Mouse (Mus musculus) CH12.LX (cell line): ENCODE results near the gene Lmo1. TPM values are rescaled to one million over a fixed set of nuclear protein-coding genes. Genes with fewer than 3 reads are reported as not detected.

ENCODE experiments used
- DNase-seq: peaks from one replicate; pipeline ENCODE4 v3.0.0-alpha.2; 2013; ENCODE audit errors: extremely low read depth
- H3K27ac ChIP-seq: 2 replicates; pipeline ENCODE4 v1.5.1; 2012; ENCODE audit warnings: low read depth, mild to moderate bottlenecking, control low read depth, moderate library complexity; ENCODE audit not compliant: insufficient read depth
- H3K27me3 ChIP-seq: replicated peaks from 2 replicates; pipeline ENCODE3; 2012; ENCODE audit warnings: inconsistent platforms
- H3K36me3 ChIP-seq, 2 experiments: replicated peaks in 1 of 2; 2 replicates each; pipeline versions ENCODE3 to v1.6.1; 2012; ENCODE audit warnings: inconsistent platforms in 1 of 2, low read length in 1 of 2, mild to moderate bottlenecking in 1 of 2, mixed read lengths in 1 of 2, moderate library complexity in 1 of 2; ENCODE audit not compliant: control insufficient read depth in 1 of 2, insufficient read depth in 1 of 2
- H3K4me1 ChIP-seq, 2 experiments: 2 replicates each; pipeline ENCODE4 v1.6.1; 2012; ENCODE audit warnings: inconsistent platforms in 1 of 2, moderate library complexity in 1 of 2; ENCODE audit not compliant: insufficient read depth in 2 of 2, control insufficient read depth in 1 of 2
- H3K4me2 ChIP-seq: 2 replicates; pipeline ENCODE4 v1.6.1; 2012; ENCODE audit warnings: low read depth, mild to moderate bottlenecking, control low read depth; ENCODE audit not compliant: poor library complexity, insufficient read depth, severe bottlenecking
- H3K4me3 ChIP-seq, 3 experiments: fragments of 150-350 bp in 1 of 3; sonication (generic) in 1 of 3; replicated peaks in 1 of 3; 2 replicates each; pipeline versions ENCODE3 to v1.5.1; 2011 to 2012; ENCODE audit warnings: low read depth in 2 of 3, low read length in 2 of 3, mild to moderate bottlenecking in 2 of 3, moderate library complexity in 2 of 3, control low read depth in 1 of 3, improper control_type of control experiment in 1 of 3, inconsistent platforms in 1 of 3, mixed read lengths in 1 of 3; ENCODE audit not compliant: poor library complexity in 1 of 3
- H3K79me2 ChIP-seq: replicated peaks from 2 replicates; pipeline ENCODE4 v1.6.1; 2012; ENCODE audit warnings: mild to moderate bottlenecking, moderate library complexity; ENCODE audit not compliant: control insufficient read depth, poor library complexity, insufficient read depth, severe bottlenecking; ENCODE audit errors: extremely low read depth
- H3K9ac ChIP-seq: 2 replicates; pipeline ENCODE4 v1.6.1; 2012; ENCODE audit warnings: low read depth, mild to moderate bottlenecking, control low read depth, moderate library complexity; ENCODE audit not compliant: insufficient read depth
- H3K9me3 ChIP-seq: replicated peaks from 2 replicates; pipeline ENCODE3; 2012; ENCODE audit warnings: low read length, inconsistent platforms, mixed read lengths
- CHD2 ChIP-seq: IDR thresholded peaks from 2 replicates; pipeline ENCODE4 v1.6.1; 2011; ENCODE audit warnings: low read length, improper control_type of control experiment
- E2F4 ChIP-seq: IDR thresholded peaks from 2 replicates; pipeline ENCODE4 v1.6.1; 2011; ENCODE audit warnings: low read depth, low read length, improper control_type of control experiment; ENCODE audit not compliant: insufficient replicate concordance
- ETS1 ChIP-seq: conservative IDR thresholded peaks from 2 replicates; pipeline ENCODE4 v1.6.1; 2012; ENCODE audit warnings: low read depth, mild to moderate bottlenecking, inconsistent platforms, low read length, improper control_type of control experiment, moderate library complexity
- GABPA ChIP-seq: IDR thresholded peaks from 2 replicates; pipeline ENCODE4 v1.6.1; 2012; ENCODE audit warnings: low read depth, low read length, improper control_type of control experiment, inconsistent platforms; ENCODE audit not compliant: insufficient replicate concordance
- JUND ChIP-seq: conservative IDR thresholded peaks from 2 replicates; pipeline ENCODE4 v1.6.1; 2011; ENCODE audit warnings: low read depth, low read length, improper control_type of control experiment
- KAT2A ChIP-seq: IDR thresholded peaks from 2 replicates; pipeline ENCODE4 v1.6.1; 2012; ENCODE audit warnings: low read length, improper control_type of control experiment, inconsistent platforms; ENCODE audit not compliant: insufficient replicate concordance
- MAFK ChIP-seq: IDR thresholded peaks from 2 replicates; pipeline ENCODE4 v1.6.1; 2011; ENCODE audit warnings: low read length, improper control_type of control experiment; ENCODE audit not compliant: insufficient replicate concordance
- MAX ChIP-seq: IDR thresholded peaks from 2 replicates; pipeline ENCODE4 v1.6.1; 2011; ENCODE audit warnings: low read length, improper control_type of control experiment
- MAZ ChIP-seq: IDR thresholded peaks from 2 replicates; pipeline ENCODE4 v1.6.1; 2012; ENCODE audit warnings: low read depth, mild to moderate bottlenecking, inconsistent platforms, low read length, improper control_type of control experiment, moderate library complexity
- MEF2A ChIP-seq: IDR thresholded peaks from 2 replicates; pipeline ENCODE4 v1.6.1; 2014; ENCODE audit warnings: low read depth, mild to moderate bottlenecking, inconsistent platforms, low read length, improper control_type of control experiment, borderline replicate concordance
- NELFE ChIP-seq: IDR thresholded peaks from 2 replicates; pipeline ENCODE4 v1.6.1; 2011; ENCODE audit warnings: low read depth, low read length, improper control_type of control experiment
- NRF1 ChIP-seq: IDR thresholded peaks from 2 replicates; pipeline ENCODE4 v1.6.1; 2014; ENCODE audit warnings: low read depth, mild to moderate bottlenecking, inconsistent platforms, low read length, improper control_type of control experiment, moderate library complexity
- POLR2A ChIP-seq: IDR thresholded peaks from 2 replicates; pipeline ENCODE4 v1.6.1; 2011; ENCODE audit warnings: low read depth, mild to moderate bottlenecking, improper control_type of control experiment, low read length
- POLR2AphosphoS2 ChIP-seq: IDR thresholded peaks from 2 replicates; pipeline ENCODE4 v1.6.1; 2011; ENCODE audit warnings: low read depth, low read length, improper control_type of control experiment
- RAD21 ChIP-seq: IDR thresholded peaks from 2 replicates; pipeline ENCODE4 v1.6.1; 2011; ENCODE audit warnings: low read depth, mild to moderate bottlenecking, low read length, improper control_type of control experiment, moderate library complexity
- RCOR1 ChIP-seq: conservative IDR thresholded peaks from 2 replicates; pipeline ENCODE4 v1.6.1; 2012; ENCODE audit warnings: low read depth, mild to moderate bottlenecking, inconsistent platforms, low read length, improper control_type of control experiment
- SIN3A ChIP-seq: IDR thresholded peaks from 2 replicates; pipeline ENCODE4 v1.6.1; 2012; ENCODE audit warnings: low read length, improper control_type of control experiment, inconsistent platforms
- TCF12 ChIP-seq: IDR thresholded peaks from 2 replicates; pipeline ENCODE4 v1.6.1; 2014; ENCODE audit warnings: low read depth, mild to moderate bottlenecking, inconsistent platforms, low read length, improper control_type of control experiment
- UBTF ChIP-seq: IDR thresholded peaks from 2 replicates; pipeline ENCODE4 v1.6.1; 2012; ENCODE audit warnings: low read depth, mild to moderate bottlenecking, inconsistent platforms, low read length, improper control_type of control experiment, moderate library complexity
- USF1 ChIP-seq: IDR thresholded peaks from 2 replicates; pipeline ENCODE4 v1.6.1; 2014; ENCODE audit warnings: low read depth, mild to moderate bottlenecking, inconsistent platforms, low read length, improper control_type of control experiment
- USF2 ChIP-seq: conservative IDR thresholded peaks from 2 replicates; pipeline ENCODE4 v1.6.1; 2011; ENCODE audit warnings: low read depth, low read length, improper control_type of control experiment
- ZC3H11A ChIP-seq: IDR thresholded peaks from 2 replicates; pipeline ENCODE4 v1.6.1; 2012; ENCODE audit warnings: low read depth, mild to moderate bottlenecking, inconsistent platforms, low read length, improper control_type of control experiment
- ZKSCAN1 ChIP-seq: IDR thresholded peaks from 2 replicates; pipeline ENCODE4 v1.6.1; 2012; ENCODE audit warnings: low read depth, inconsistent platforms, low read length, improper control_type of control experiment, borderline replicate concordance
- ZMIZ1 ChIP-seq: IDR thresholded peaks from 2 replicates; pipeline ENCODE4 v1.6.1; 2012; ENCODE audit warnings: low read depth, mild to moderate bottlenecking, inconsistent platforms, low read length, improper control_type of control experiment
- dilution Hi-C: fragments of 300-500 bp; cut with MboI; formaldehyde crosslinking; loops from 2 replicates; pipeline ENCODE4 v1.14.3; 2020; ENCODE audit warnings: low sequenced_read_pairs; ENCODE audit not compliant: extremely low pct_unique_long_range_greater_than_20kb, extremely low pct_ligation_motif_present
- in situ Hi-C: fragments of 300-500 bp; cut with MboI; formaldehyde crosslinking; loops from 3 replicates; pipeline ENCODE4 v1.14.3; 2019; ENCODE audit warnings: low sequenced_read_pairs, low pct_ligation_motif_present, low pct_unique_long_range_greater_than_20kb, mixed read lengths
- polyA plus RNA-seq: library from polyadenylated mRNA; unstranded; fragments of >175 nt; gene quantifications from 2 replicates; pipeline ENCODE4 v1.2.1, GENCODE M21; 2012; ENCODE audit warnings: low read depth; ENCODE audit not compliant: insufficient read length
- total RNA-seq, 2 experiments: library from RNA; depleted of rRNA; stranded (reverse); fragments of 300-350 nt in 1 of 2; fragments of >200 nt in 1 of 2; gene quantifications; 2 replicates each; pipeline ENCODE4 v1.2.3; 2012 to 2014

Gene Lmo1
- total and polyA plus RNA-seq, 3 experiments: 0.30 TPM; not detected in 2

DNA sequence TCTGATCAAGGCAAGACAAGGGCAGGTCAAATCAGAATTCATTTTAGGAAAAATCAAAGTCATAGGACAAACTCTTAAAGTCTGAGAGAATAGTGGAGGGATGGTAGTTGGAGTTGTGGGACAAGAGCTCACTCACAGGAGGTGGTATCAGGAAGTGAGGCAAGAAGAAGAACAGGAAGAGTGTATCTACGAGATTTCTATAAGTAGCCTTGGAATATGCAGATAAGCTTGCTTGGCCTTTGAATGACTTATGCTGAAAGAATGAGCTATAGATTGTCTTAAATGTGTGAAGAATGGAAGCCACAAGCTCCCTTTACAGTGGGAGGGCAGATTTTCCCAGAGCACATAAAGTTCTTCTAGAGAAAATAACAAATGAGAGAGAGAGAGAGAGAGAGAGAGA, 70.1 kb downstream of the Lmo1 start:
- dilution Hi-C loops: no loop called here
- Histone ChIP-seq H3K9ac (no peak overlapping the region), H3K79me2 (no peaks in the 10 kb centered on the region), H3K4me2 (no peak overlapping the region), H3K4me1 (no peaks in the 10 kb centered on the region), H3K27ac (no peak overlapping the region), H3K9me3 (no peaks in the 10 kb centered on the region), H3K27me3 (peaks cover 79% of the 10 kb centered on the region), H3K4me3 (no peak overlapping the region), H3K36me3 (no peaks in the 10 kb centered on the region)
- in situ Hi-C loops: no loop called here
- no peak for TF ChIP-seq NRF1
- no peak for TF ChIP-seq POLR2AphosphoS2
- TF ChIP-seq ZC3H11A: no peak
- no peak for TF ChIP-seq NELFE
- no peak for TF ChIP-seq ZMIZ1
- no peak for TF ChIP-seq RCOR1
- TF ChIP-seq MAFK: no peak
- TF ChIP-seq GABPA: no peak
- TF ChIP-seq ZKSCAN1: no peak
- TF ChIP-seq TCF12: no peak
- no peak for TF ChIP-seq USF1
- no peak for TF ChIP-seq MAZ
- no peak for TF ChIP-seq CHD2
- TF ChIP-seq KAT2A: no peak
- no peak for TF ChIP-seq MEF2A
- no peak for TF ChIP-seq ETS1
- TF ChIP-seq SIN3A: no peak
- no peak for TF ChIP-seq E2F4
- no peak for TF ChIP-seq RAD21
- DNase-seq: no peak

DNA sequence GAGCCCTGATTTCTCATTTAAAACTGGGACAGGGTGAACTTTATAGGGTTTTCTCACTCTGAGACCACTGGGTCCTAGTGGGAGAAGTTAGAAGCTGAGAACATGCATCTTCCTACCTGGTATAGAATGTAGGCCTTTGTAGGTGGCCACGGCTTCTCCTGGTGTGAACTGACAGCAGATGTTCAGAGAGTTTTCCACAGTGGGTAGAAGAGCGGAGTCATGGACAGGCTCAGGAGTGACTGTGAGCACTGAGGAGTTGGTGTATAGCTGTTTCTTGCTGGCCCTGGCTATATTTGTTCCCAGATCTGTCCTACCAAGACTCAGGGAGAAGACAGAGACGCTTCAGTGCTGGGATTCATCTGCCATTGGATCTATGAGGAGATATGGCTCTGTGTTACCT, 73.8 kb downstream of the Lmo1 start:
- no peaks in the 10 kb centered on the region for H3K9me3 ChIP-seq
- in situ Hi-C loops: no loop called here
- dilution Hi-C loops: no loop called here
- H3K4me2 ChIP-seq: no peak overlapping the region
- no peak overlapping the region for H3K27ac ChIP-seq
- H3K9ac ChIP-seq: no peak overlapping the region
- no peaks in the 10 kb centered on the region for H3K36me3 ChIP-seq
- H3K79me2 ChIP-seq: no peaks in the 10 kb centered on the region
- peaks cover 78% of the 10 kb centered on the region for H3K27me3 ChIP-seq
- TF ChIP-seq MAZ (no peak), RCOR1 (no peak), UBTF (no peak), POLR2AphosphoS2 (no peak), JUND (no peak), GABPA (no peak), USF2 (no peak), POLR2A (no peak), MAX (no peak)
- H3K4me1 ChIP-seq: no peaks in the 10 kb centered on the region
- no peak for DNase-seq
- H3K4me3 ChIP-seq: no peak overlapping the region
